Mouse (Mus musculus) gastrocnemius, postnatal 36 days (tissue): Measurements from ENCODE around the gene Ctnnbip1. TPM values are rescaled to one million over a fixed set of nuclear protein-coding genes. Genes with fewer than 3 reads are reported as not detected.
"Not testable (repeated sequence)": the region's sequence is repeated elsewhere in the genome, so short reads cannot be mapped to it uniquely, and the experiment has no call there.

Source experiments
- DNase-seq, 2 experiments: peaks; one replicate each; pipeline ENCODE4 v3.0.0; 2022
- intact Hi-C: fragments of 180-260 bp; cut with DNase I; formaldehyde crosslinking; loops from one replicate; pipeline ENCODE4 v1.15.1; 2025
- microRNA-seq, 2 experiments: library from miRNA; unstranded; fragments of <30 nt; microRNA quantifications; one replicate each; pipeline ENCODE4 v1.2.0; 2021
- total RNA-seq, 2 experiments: library from RNA; stranded (reverse); gene quantifications; 2 replicates each; pipeline ENCODE4 v1.2.3; 2021

The Ctnnbip1 gene
- total RNA-seq, 2 experiments from 2014 or later: 22.7 to 24.4 TPM

DNA sequence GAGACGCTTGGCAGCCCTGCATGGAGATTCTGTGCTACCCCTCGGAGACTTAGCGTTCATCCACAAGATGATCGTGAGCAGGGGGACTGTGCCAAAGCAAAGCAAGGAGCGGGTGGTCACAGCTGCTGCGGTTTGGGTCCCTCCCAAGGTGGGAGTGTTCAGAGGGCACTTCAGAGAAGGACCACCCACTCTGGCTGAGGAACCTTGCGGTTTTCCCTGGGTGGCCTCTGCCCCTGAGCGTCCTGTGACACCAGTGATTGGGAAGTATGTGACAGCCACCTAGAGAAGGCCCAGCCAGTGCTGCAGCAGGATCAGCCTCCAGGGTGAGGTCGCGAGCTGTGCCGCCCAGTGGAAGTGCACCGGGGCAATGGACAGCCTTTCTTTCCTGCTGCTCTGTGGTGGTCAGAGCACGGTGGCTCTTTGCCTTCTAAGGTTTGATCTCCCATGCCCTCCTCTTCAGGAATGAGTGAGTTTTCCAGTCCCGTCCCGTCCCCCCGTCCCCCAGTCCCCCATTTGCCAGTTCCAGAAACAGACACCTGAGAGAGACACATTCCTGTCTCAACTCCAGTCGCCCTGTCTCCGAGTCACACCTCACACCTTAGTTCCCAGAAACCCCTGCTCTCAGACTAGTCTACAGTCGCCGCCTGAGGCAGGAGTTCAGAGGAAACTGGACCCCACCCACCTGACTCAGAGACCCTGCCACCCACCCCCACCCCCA lies 89.7 kb downstream of the Ctnnbip1 start:
- no peak for DNase-seq
- intact Hi-C loops: loop anchor here (1.0 kb wide), 1 partner anchor 56 kb away; no protein-coding TSS in a partner anchor

DNA sequence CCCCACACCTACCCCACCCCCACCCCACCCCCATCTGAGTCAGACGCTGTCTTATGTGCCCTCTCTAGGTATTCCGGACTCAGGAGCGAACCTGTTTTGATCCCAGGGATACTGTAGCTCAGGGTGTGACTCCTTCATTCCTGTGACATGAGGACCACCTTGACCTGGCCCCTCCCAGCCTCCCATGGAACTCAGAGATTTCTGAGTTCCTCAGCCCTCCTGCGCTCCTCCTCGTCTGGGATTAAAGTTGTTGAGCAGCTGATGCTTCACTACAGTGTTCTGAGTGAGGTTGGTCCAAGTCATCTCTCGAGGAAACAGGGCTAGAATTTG lies 90.2 kb downstream of the Ctnnbip1 start:
- DNase-seq: no peak
- intact Hi-C loops: no loop called here

DNA sequence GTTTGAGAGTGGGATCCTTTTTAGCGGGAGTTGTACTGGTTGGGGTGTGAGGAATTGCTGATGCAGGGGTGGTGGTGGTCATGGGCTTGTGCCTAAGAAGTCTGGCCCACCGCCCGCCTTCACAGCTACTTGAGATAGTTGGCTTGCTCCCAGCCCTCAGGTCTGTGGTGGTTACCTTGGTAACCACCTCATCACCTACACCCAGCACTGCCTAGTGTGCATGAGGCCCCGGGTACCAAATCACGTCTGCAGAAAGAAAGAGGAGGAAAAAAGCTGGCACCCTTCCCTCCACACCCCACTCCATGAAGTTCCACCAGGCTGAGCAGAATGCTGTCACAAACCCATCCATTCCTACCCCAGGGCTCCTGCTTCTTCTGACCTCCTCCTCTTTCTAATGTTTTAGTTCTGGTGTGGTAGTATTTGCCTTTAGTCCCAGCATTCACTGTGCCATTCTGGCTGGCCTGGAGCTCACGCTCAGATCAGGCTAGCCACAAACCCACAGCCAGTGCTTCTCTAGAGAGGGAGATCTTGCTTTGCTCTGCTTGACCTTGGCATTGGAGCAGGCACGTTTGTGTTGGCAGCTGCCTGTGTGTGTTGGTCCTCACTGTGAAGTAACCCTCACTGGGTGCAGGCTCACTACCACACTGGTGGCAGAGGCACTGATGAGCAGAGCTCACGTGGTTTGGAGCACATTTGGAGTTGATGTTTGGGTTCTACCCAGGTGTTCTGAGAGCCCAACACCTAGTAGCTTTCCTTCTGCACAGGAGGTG lies 91.4 kb downstream of the Ctnnbip1 start:
- DNase-seq: no peak
- intact Hi-C loops: no loop called here

DNA sequence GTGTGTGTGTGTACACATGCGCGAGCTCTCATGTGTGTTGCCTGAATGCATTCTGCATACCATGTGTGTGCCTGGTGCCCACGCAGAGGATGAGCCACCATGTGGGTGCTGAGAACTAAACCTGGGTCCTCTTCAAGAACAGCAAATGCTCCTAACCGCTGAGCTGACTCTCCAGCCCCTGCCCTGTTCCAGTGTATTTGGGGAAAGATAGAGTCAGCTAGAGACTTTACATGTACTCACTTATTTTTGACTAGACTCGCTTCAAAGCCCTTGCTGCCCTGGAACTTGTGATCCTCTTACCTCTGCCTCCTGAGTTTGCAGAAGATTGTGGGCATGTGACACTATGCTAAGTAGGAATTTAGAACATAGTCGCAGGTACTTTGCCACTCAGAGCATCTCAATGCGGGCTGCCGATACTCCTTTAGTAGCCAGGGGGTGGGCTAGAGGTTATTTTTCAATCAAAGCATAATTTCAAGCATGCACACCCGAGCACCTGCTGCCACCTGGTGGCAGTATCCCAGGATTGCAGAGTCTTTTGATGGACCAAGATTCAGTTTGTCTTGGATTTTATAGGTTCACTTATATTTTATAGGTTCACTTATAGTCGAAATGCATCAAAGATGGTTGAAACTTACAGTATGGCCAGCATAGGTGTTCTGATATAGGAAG lies 93.5 kb downstream of the Ctnnbip1 start:
- DNase-seq: no peak
- intact Hi-C loops: no loop called here

DNA sequence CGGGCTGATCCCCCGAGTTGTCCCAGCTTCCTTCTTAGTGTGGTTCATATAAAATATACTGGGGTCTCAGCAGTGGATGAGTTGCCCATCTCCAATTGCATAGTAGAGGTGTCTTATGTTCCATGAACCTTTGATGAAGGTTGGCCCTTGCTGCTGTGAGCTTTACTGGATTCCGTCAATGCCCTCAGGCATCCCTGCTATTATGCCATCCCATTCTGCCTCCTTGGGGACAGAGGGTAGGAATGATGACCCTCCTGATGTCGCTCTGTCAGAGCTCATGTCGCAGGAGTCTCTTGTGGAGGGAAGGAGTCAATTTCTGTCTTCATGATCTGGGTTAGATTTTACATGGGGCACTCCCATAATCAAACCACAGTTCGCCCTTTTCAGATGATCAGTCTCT lies 95.5 kb downstream of the Ctnnbip1 start:
- intact Hi-C loops, DNase-seq: not testable (repeated sequence)

DNA sequence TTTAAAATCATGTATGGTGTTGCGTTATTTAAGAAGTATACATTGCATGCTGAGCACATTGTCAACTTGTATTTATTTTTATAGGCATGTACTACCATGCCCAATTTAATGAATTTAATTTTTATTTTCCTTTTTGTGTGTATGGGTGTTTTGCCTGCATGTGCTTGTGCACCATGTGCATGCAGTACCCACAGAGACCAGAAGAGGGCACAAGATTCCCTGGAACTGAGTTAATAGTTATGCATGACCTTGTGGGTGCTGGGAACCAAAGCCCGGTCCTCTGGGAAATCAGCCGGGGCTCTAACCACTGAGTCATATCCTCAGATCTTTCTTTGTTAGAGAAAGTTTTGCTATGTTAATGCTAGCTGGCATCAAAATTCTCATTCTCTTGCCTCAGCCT lies 96.8 kb downstream of the Ctnnbip1 start:
- intact Hi-C loops: no loop called here
- DNase-seq: no peak

Small RNAs within 50 kb of the gene (microRNA-seq; reads per million reads assigned to microRNA genes)
- 0 to 0.36 reads per million in 2 experiments for gene Mir5616

Other genes starting within 250 kb of the Ctnnbip1 start
- gene Kif1b, start 210.5 kb upstream of the Ctnnbip1 start, total RNA-seq: 100 to 1,000 TPM; 259 to 283 TPM
- 10 to 100 TPM; 28.0 to 31.4 TPM for gene Ube4b, start 91.5 kb upstream of the Ctnnbip1 start, total RNA-seq
- 10 to 100 TPM; 15.3 to 18.7 TPM for gene Rbp7, start 63.3 kb upstream of the Ctnnbip1 start, total RNA-seq
- not detected for gene Tmem274, start 40.9 kb upstream of the Ctnnbip1 start, total RNA-seq
- gene Nmnat1, start 33.0 kb upstream of the Ctnnbip1 start, total RNA-seq: 10 to 100 TPM; 28.7 to 31.5 TPM
- gene Lzic, start 33.0 kb upstream of the Ctnnbip1 start, total RNA-seq: 10 to 100 TPM; 10.7 to 14.2 TPM
- gene Clstn1, start 68.2 kb downstream of the Ctnnbip1 start, total RNA-seq: 10 to 100 TPM; 23.6 to 28.3 TPM
- gene Pik3cd, start 184.3 kb downstream of the Ctnnbip1 start, total RNA-seq: 1 to 10 TPM; 8.8 to 10.0 TPM
- 10 to 100 TPM; 33.1 to 40.5 TPM for gene Tmem201, start 219.8 kb downstream of the Ctnnbip1 start, total RNA-seq